Mouse (Mus musculus) spleen, adult 2 months (tissue): ENCODE measurements around the gene Kif1b.

Experiments used
- CTCF ChIP-seq: fragments of 200-500 bp; IDR thresholded peaks from 2 replicates; pipeline ENCODE4 v1.5.1; 2011; ENCODE audit warnings: mild to moderate bottlenecking, inconsistent platforms; ENCODE audit not compliant: insufficient read depth, insufficient read length, insufficient replicate concordance; ENCODE audit errors: extremely low read depth
- POLR2A ChIP-seq: fragments of 200-500 bp; IDR thresholded peaks from 2 replicates; pipeline ENCODE4 v1.6.1; 2011; ENCODE audit warnings: low read depth, low read length, inconsistent platforms

GRCm38 (mm10) chr4:149254827-149255226 is 52.7 kb downstream of the Kif1b start:
- no peak for TF ChIP-seq CTCF
- no peak for TF ChIP-seq POLR2A
